Mouse (Mus musculus) R1 (cell line): ENCODE data around the gene Rap1gap.

Experiments
- DNase-seq: peaks from one replicate; pipeline ENCODE4 v3.0.0-alpha.2; 2018; ENCODE audit warnings: low read depth, low spot score

Rap1gap gene

DNA sequence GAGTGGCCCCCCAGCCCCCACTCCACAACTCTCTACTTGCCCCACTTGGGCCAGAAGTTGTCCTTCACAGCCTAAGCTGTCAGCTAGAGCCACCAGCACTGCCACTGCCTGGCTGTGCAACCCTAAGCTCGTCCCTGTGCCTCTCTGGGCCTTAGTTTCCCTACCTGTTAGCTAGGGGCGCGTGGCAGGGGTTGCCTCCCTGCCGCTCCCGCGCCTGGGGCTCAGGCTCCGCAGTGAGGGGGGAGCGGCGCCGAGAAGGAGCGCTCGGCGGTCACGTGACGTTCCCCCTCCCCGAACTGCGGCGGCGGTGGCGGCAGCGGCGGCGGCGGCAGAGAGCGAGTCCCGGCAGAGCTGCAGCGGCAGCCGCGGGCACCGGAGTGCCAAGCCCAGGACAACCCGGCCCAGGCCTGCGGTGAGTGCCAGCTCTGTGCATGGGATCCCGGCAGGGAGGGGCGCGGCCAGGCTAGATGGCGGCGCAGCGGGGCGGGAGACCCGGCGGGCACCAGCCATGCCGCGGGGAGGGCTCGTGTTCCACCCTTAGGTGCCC is at the start of gene Rap1gap:
Gene Rap1gap (plus strand): TSS at position 294 of the 547 bp plus-strand sequence.
- DNase-seq = peak; percentile 55

DNA sequence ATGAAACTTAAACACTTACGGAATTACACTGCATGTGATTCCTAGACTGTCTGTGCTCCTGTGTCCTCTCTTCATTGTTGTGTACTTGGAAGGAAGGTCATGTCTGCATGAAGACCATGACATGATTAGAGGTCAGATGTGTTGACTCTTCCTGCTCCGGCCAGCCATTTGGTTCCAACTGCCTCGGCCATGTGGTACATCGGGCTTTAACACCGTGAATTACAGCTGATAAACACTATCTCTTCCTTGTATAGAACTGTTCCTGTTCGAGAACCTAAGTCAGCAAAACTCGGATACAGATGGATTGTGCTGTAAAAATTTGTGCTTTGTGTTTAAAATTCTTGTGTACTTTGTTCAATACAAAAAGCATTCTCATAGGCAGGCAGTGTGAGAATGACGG is 41.7 kb upstream of the Rap1gap start:
- DNase-seq = no peak

- DNase-seq = no peak
Observed at GRCm38 (mm10) chr4:137627476-137628235, 36.9 kb upstream of the Rap1gap start.

DNA sequence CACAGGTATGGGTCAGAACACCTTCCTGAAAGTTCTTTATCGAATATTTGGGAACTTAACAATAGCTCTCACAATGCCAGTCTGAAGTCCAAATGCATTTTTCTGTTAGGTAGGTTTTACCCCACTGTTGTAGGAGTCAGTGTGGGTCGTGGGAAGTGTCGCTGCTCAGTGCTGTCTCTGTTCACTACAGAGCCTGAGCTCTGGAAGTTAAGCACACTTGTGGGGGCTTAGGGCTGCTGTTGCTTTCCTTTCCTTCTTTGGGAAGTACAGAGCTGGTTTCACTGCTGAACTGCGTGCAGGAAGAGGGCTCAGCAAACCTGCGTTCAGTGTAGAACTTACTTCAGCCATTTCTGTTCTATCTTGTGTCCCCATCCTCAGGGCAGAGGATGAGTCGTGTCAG is 36.1 kb upstream of the Rap1gap start:
- no peak for DNase-seq

DNA sequence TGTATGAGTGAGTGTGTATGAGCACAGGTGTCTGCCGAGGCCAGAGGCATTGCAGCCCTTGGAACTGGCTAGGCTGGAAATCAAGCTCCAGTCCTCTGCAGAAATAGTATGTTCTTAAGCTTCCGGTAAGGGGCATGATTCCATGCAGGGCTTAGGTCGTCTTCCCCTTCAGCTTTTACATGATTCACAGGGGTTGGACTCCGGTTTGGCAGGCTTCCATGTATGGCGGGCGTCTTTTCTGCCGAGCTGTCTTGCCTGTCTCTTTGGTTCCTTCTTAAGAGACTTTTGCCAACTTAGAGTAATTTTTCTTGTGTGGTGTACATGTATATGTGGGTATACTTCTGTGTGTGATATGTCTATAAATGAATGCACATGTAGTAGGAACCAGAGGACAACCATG is 35.2 kb upstream of the Rap1gap start:
- no peak for DNase-seq

DNA sequence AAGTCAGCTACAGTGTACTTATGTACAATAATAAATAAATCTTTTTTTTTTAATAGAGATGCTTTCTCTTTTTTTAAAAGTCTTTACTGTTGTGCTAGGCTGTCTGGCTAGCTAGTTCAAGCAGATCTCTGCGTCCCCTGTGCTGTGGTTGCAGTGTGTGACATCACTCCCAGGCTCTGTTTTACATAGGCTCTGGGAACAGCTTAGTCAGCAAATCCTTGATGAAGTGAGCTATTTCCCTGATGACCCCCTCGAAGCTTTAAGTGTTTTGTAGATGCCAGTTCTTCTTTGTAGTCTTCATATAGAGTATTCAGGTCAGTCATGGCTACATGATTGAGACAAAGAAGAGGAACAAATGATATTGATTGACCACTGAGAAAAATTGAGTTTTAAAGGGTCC is 34.4 kb upstream of the Rap1gap start:
- DNase-seq = no peak

GRCm38 (mm10) chr4:137631596-137631995 is 32.9 kb upstream of the Rap1gap start:
- peak; percentile 36 for DNase-seq

DNA sequence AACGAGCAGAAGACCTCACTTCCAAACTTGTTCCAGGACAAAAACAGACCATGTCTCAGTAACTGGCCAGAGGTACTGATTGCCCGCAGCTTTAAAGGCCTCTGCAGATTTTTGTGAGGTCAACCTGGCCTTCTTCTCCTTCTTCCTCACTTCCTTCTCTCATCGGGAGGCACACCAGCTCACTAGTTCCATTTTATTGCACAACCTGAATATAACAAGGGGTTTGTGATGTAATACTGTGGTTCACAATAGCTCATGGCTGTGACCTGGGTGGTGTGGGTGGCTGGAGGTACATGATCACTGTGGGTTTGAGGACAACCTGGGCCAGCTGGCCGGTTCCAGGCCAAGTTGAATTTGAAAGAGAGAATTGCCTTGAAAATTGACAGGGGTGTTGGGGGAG is 31.1 kb upstream of the Rap1gap start:
- no peak for DNase-seq

GRCm38 (mm10) chr4:137636597-137636996 is 27.9 kb upstream of the Rap1gap start:
- no peak for DNase-seq

GRCm38 (mm10) chr4:137641556-137641955 is 23.0 kb upstream of the Rap1gap start:
- no peak for DNase-seq

- no peak for DNase-seq
Observed at GRCm38 (mm10) chr4:137642101-137642500, 22.4 kb upstream of the Rap1gap start.

- peak; percentile 56 for DNase-seq
Observed at GRCm38 (mm10) chr4:137643459-137643858, 21.1 kb upstream of the Rap1gap start.

DNA sequence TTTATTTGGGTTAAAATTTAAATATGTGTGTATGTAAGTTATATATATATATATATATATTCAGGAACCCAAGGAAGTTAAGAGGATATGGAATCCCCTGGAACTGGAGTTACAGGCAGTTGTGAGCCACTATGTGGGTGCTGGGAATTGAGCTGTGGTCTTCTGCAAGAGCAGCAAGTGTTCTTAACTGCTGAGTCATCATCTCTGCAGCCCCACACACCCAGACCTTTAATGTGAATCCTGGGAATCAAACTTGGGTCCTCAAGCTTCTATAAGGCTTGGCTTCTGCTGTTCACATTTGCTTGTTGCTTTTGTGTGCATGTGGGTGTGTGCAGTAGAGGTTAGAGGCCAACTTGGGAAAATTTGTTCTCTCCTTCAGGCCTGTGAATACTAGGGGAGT is 18.3 kb upstream of the Rap1gap start:
- no peak for DNase-seq

GRCm38 (mm10) chr4:137647648-137648047 is 16.9 kb upstream of the Rap1gap start:
- DNase-seq = no peak

GRCm38 (mm10) chr4:137648230-137648629 is 16.3 kb upstream of the Rap1gap start:
- no peak for DNase-seq

DNA sequence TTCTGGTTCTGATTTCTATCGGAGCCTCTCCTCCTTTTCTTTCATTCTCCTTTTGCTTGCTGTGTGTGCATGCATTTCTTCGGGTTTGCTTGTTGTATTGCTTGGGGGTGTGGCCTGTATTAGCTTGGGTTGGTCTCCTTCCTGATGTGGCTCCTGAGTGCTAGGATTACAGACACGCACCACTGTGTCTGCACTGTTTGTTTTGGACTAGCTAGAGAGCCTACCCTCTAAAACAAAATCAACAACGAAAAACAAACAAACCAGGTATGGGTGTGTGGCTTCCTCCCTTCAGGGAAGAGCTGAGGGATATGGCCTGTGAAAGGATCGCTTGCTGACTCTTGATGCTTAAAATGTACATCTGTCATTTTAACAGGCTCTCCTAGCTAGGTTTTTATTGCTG is 13.6 kb upstream of the Rap1gap start:
- DNase-seq = no peak

- DNase-seq = no peak
Observed at GRCm38 (mm10) chr4:137652835-137653346, 11.6 kb upstream of the Rap1gap start.

- peak; percentile 62 for DNase-seq
Observed at GRCm38 (mm10) chr4:137655241-137656031, 9.1 kb upstream of the Rap1gap start.

DNA sequence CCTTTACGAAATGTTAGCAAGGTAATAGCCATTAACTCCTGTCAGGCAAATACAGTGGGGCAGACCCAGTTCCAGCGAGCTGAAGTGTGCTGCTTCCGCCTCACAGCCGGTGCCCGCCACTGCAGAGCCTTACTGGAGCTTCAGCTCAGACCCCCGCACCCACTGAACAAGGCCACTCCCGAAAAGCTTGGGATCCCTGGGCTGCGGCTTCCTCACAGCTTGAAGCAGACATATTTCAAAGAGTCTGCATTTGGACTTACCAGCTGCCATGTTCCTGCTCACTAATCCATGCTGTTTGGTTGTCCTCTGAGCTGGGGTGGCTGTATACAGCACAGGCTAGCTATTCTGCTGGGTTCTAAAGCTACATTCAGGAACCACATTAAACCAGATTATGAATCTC is 6.9 kb upstream of the Rap1gap start:
- DNase-seq = peak; percentile 69

- peak; percentile 99 for DNase-seq
Observed at GRCm38 (mm10) chr4:137659541-137659940, 5.0 kb upstream of the Rap1gap start.

DNA sequence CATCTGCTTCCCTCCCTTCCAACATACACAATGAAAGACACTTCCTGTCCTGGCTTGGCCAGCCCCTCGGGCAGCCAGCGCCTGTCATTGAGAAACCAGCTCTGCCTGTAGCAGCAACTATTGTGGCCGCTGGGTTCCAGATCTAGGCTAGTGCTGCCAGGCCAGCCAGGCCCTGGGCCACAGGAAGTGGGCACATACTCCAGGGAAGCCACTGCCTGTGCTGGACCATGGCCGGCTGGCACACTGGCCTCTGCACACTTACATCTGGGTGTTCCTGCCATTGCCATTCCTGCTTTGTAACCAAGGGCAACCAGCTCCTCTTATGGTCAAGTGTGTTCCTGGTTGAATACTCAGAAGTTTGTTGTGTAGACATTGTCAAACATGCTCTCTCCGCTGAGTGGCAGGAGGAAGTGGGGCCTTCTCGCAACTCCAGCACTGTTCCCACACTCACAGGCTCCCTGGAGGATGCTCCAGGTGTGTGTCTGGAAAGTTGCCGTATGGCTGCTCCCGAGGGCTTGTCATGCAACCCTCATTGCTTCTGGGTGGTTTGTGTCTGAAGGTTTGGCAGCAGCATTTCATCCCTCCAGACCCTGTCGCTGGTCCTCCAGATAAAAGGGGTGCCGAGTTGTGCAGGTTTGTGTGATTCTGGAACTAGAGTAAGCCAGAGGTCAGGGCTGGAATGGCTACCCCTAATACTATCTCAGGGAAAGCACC is 4.0 kb upstream of the Rap1gap start:
- DNase-seq = peak; percentile 35

GRCm38 (mm10) chr4:137661078-137661450 is 3.5 kb upstream of the Rap1gap start:
- no peak for DNase-seq
